Mouse (Mus musculus): Measurements from ENCODE around the gene Tmprss3. TPM values are rescaled to one million over a fixed set of nuclear protein-coding genes. Genes with fewer than 3 reads are reported as not detected.

Gene Tmprss3
- total RNA-seq, 1 experiment from 2014 or later: 6.0 TPM

- ATAC-seq (replicated peaks in 1 of 2; ENCODE audit: insufficient read depth in 1 of 2, low FRiP score in 2 of 2, low TSS enrichment in 1 of 2, low read depth in 1 of 2, poor library complexity in 2 of 2, severe bottlenecking in 2 of 2): no peak
Measured at GRCm38 (mm10) chr17:31209376-31209930, 10.7 kb upstream of the Tmprss3 start.

- 0 out of 4 replicates have a peak, but pooled peaks of 1 of the 2 experiments have one; percentile 4 for ATAC-seq (replicated peaks in 1 of 2; ENCODE audit: insufficient read depth in 1 of 2, low FRiP score in 2 of 2, low TSS enrichment in 1 of 2, low read depth in 1 of 2, poor library complexity in 2 of 2, severe bottlenecking in 2 of 2)
Measured at GRCm38 (mm10) chr17:31208654-31209053, 9.9 kb upstream of the Tmprss3 start.

- ATAC-seq (replicated peaks in 1 of 2; ENCODE audit: insufficient read depth in 1 of 2, low FRiP score in 2 of 2, low TSS enrichment in 1 of 2, low read depth in 1 of 2, poor library complexity in 2 of 2, severe bottlenecking in 2 of 2): peak; percentile 44 to 63; a peak in 2 of 4 replicates
Measured at GRCm38 (mm10) chr17:31207771-31208334, 9.1 kb upstream of the Tmprss3 start, which contains the start of gene Ubash3a. Gene Ubash3a (plus strand): TSS chr17:31207873.

GRCm38 (mm10) chr17:31196283-31196682 is 2.5 kb downstream of the Tmprss3 start:
- peak in 1 of 2 experiments; percentile 55; a peak in 2 of 4 replicates for ATAC-seq (replicated peaks in 1 of 2; ENCODE audit: insufficient read depth in 1 of 2, low FRiP score in 2 of 2, low TSS enrichment in 1 of 2, low read depth in 1 of 2, poor library complexity in 2 of 2, severe bottlenecking in 2 of 2)

GRCm38 (mm10) chr17:31195207-31195606 is 3.6 kb downstream of the Tmprss3 start:
- ATAC-seq (replicated peaks in 1 of 2; ENCODE audit: insufficient read depth in 1 of 2, low FRiP score in 2 of 2, low TSS enrichment in 1 of 2, low read depth in 1 of 2, poor library complexity in 2 of 2, severe bottlenecking in 2 of 2): no peak

- no peak for ATAC-seq (replicated peaks in 1 of 2; ENCODE audit: insufficient read depth in 1 of 2, low FRiP score in 2 of 2, low TSS enrichment in 1 of 2, low read depth in 1 of 2, poor library complexity in 2 of 2, severe bottlenecking in 2 of 2)
Measured at GRCm38 (mm10) chr17:31193360-31193759, 5.4 kb downstream of the Tmprss3 start.

GRCm38 (mm10) chr17:31192663-31193062 is 6.1 kb downstream of the Tmprss3 start:
- no peak for ATAC-seq (replicated peaks in 1 of 2; ENCODE audit: insufficient read depth in 1 of 2, low FRiP score in 2 of 2, low TSS enrichment in 1 of 2, low read depth in 1 of 2, poor library complexity in 2 of 2, severe bottlenecking in 2 of 2)

- no peak for ATAC-seq (replicated peaks in 1 of 2; ENCODE audit: insufficient read depth in 1 of 2, low FRiP score in 2 of 2, low TSS enrichment in 1 of 2, low read depth in 1 of 2, poor library complexity in 2 of 2, severe bottlenecking in 2 of 2)
Measured at GRCm38 (mm10) chr17:31191825-31192224, 7.0 kb downstream of the Tmprss3 start.

GRCm38 (mm10) chr17:31187370-31187769 is 11.4 kb downstream of the Tmprss3 start:
- peak; percentile 71 to 85 for ATAC-seq (replicated peaks in 1 of 2; ENCODE audit: insufficient read depth in 1 of 2, low FRiP score in 2 of 2, low TSS enrichment in 1 of 2, low read depth in 1 of 2, poor library complexity in 2 of 2, severe bottlenecking in 2 of 2)

- no peak for ATAC-seq (replicated peaks in 1 of 2; ENCODE audit: insufficient read depth in 1 of 2, low FRiP score in 2 of 2, low TSS enrichment in 1 of 2, low read depth in 1 of 2, poor library complexity in 2 of 2, severe bottlenecking in 2 of 2)
Measured at GRCm38 (mm10) chr17:31184269-31184990, 14.3 kb downstream of the Tmprss3 start.

- no peak for ATAC-seq (replicated peaks in 1 of 2; ENCODE audit: insufficient read depth in 1 of 2, low FRiP score in 2 of 2, low TSS enrichment in 1 of 2, low read depth in 1 of 2, poor library complexity in 2 of 2, severe bottlenecking in 2 of 2)
Measured at GRCm38 (mm10) chr17:31183180-31183974, 15.4 kb downstream of the Tmprss3 start.

- ATAC-seq (replicated peaks in 1 of 2; ENCODE audit: insufficient read depth in 1 of 2, low FRiP score in 2 of 2, low TSS enrichment in 1 of 2, low read depth in 1 of 2, poor library complexity in 2 of 2, severe bottlenecking in 2 of 2): peak; percentile 47 to 62; a peak in 3 of 4 replicates
Measured at GRCm38 (mm10) chr17:31181490-31181889, 17.3 kb downstream of the Tmprss3 start.

GRCm38 (mm10) chr17:31176321-31176720 is 22.5 kb downstream of the Tmprss3 start:
- peak; percentile 65 to 76 for ATAC-seq (replicated peaks in 1 of 2; ENCODE audit: insufficient read depth in 1 of 2, low FRiP score in 2 of 2, low TSS enrichment in 1 of 2, low read depth in 1 of 2, poor library complexity in 2 of 2, severe bottlenecking in 2 of 2)

- ATAC-seq (replicated peaks in 1 of 2; ENCODE audit: insufficient read depth in 1 of 2, low FRiP score in 2 of 2, low TSS enrichment in 1 of 2, low read depth in 1 of 2, poor library complexity in 2 of 2, severe bottlenecking in 2 of 2): no peak
Measured at GRCm38 (mm10) chr17:31169796-31170195, 29.0 kb downstream of the Tmprss3 start.

- no peak for ATAC-seq (replicated peaks in 1 of 2; ENCODE audit: insufficient read depth in 1 of 2, low FRiP score in 2 of 2, low TSS enrichment in 1 of 2, low read depth in 1 of 2, poor library complexity in 2 of 2, severe bottlenecking in 2 of 2)
Measured at GRCm38 (mm10) chr17:31165127-31165526, 33.6 kb downstream of the Tmprss3 start, which contains the start of gene Tff1. Gene Tff1 (minus strand): TSS chr17:31165277.

GRCm38 (mm10) chr17:31163821-31164220 is 35.0 kb downstream of the Tmprss3 start:
- no peak for ATAC-seq (replicated peaks in 1 of 2; ENCODE audit: insufficient read depth in 1 of 2, low FRiP score in 2 of 2, low TSS enrichment in 1 of 2, low read depth in 1 of 2, poor library complexity in 2 of 2, severe bottlenecking in 2 of 2)

GRCm38 (mm10) chr17:31162607-31163006 is 36.2 kb downstream of the Tmprss3 start:
- peak in 1 of 2 experiments; percentile 39; a peak in 1 of 4 replicates for ATAC-seq (replicated peaks in 1 of 2; ENCODE audit: insufficient read depth in 1 of 2, low FRiP score in 2 of 2, low TSS enrichment in 1 of 2, low read depth in 1 of 2, poor library complexity in 2 of 2, severe bottlenecking in 2 of 2)

All from hematopoietic stem cell, adult 5-6 weeks (primary cell).